Mouse (Mus musculus) olfactory bulb, adult 2 months (tissue): Measurements from ENCODE around the gene Gdf15. TPM values are rescaled to one million over a fixed set of nuclear protein-coding genes. Genes with fewer than 3 reads are reported as not detected.

Experiments
- H3K27ac ChIP-seq: fragments of 200-500 bp; 2 replicates; pipeline ENCODE4 v1.5.1; 2012; ENCODE audit warnings: low read depth, low read length; ENCODE audit not compliant: insufficient read depth
- H3K4me1 ChIP-seq: fragments of 200-500 bp; 2 replicates; pipeline ENCODE4 v1.6.1; 2012; ENCODE audit warnings: low read length; ENCODE audit not compliant: control insufficient read depth, insufficient read depth
- H3K4me3 ChIP-seq: fragments of 200-500 bp; 2 replicates; pipeline ENCODE4 v1.5.1; 2012; ENCODE audit warnings: mild to moderate bottlenecking, low read depth, low read length, moderate library complexity; ENCODE audit not compliant: insufficient read depth
- CTCF ChIP-seq: fragments of 200-500 bp; IDR thresholded peaks from 2 replicates; pipeline ENCODE4 v1.5.1; 2012; ENCODE audit warnings: low read depth, mild to moderate bottlenecking, low read length, moderate library complexity; ENCODE audit not compliant: insufficient read depth
- POLR2A ChIP-seq: fragments of 200-500 bp; IDR thresholded peaks from 2 replicates; pipeline ENCODE4 v1.6.1; 2012; ENCODE audit warnings: mild to moderate bottlenecking, low read depth, low read length, moderate library complexity; ENCODE audit not compliant: insufficient read depth
- WGBS: fragments of 180-500 bp; shearing (Covaris S2); methylation state at CpG from one replicate; pipeline ENCODE4 v1.1.7; 2018; 5-methylcytosine and 5-hydroxymethylcytosine counted together
- polyA plus RNA-seq: library from polyadenylated mRNA; stranded (reverse); fragments of >200 nt; gene quantifications from 2 replicates; pipeline ENCODE4 v1.2.4, GENCODE M21; 2012; ENCODE audit warnings: low replicate concordance; ENCODE audit not compliant: missing spikeins, insufficient read depth, insufficient read length

Gene Gdf15
- not detected in 2 replicates for polyA plus RNA-seq

- no peak for TF ChIP-seq CTCF
- TF ChIP-seq POLR2A, result no peak
- 92% methylated on average over 6 of the region's 6 CpGs for WGBS
- no peak within 1 kb of the TSS for H3K27ac ChIP-seq
- peaks cover 24% of the 10 kb centered on the region for H3K4me1 ChIP-seq
- no peak within 1 kb of the TSS for H3K4me3 ChIP-seq
Observed at GRCm38 (mm10) chr8:70632346-70632892, at the start of gene Gdf15. Gene Gdf15, minus strand, starts transcription at chr8:70632456.

DNA sequence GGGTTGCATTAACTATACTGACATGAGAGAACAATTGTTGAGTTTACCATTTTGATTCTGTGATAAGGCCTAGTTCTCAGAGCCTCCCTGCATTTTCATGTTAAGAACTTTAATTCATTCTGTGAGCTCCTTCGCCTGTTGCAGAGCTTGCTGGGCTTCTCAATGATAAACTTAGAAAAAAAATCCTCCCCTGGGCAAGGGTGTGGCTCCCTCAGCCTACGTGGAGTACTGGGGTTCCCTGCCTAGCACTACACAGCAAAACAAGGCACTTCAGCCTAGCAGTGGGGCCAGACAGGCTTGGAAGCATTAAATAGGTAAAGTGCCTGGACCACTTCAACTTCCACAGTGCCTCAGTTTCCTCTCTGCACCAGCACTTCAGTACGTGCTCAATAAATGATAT lies 49.2 kb upstream of the Gdf15 start:
- Histone ChIP-seq H3K4me1 (peaks cover 32% of the 10 kb centered on the region), H3K4me3 (no peak overlapping the region), H3K27ac (peak overlapping the region; percentile 77; the same call in 1 of the 2 replicates)
- WGBS, result 74% methylated on average over 3 of the region's 3 CpGs
- TF ChIP-seq POLR2A (no peak), CTCF (no peak)

- TF ChIP-seq POLR2A, result no peak
- no peak for TF ChIP-seq CTCF
- WGBS, result 93% methylated on average over 3 of the region's 3 CpGs
- peaks cover 27% of the 10 kb centered on the region for H3K4me1 ChIP-seq
- H3K27ac ChIP-seq, result no peak overlapping the region
- H3K4me3 ChIP-seq, result no peak overlapping the region
Observed at GRCm38 (mm10) chr8:70680039-70680438, 47.8 kb upstream of the Gdf15 start.

GRCm38 (mm10) chr8:70679404-70679803 lies 47.1 kb upstream of the Gdf15 start:
- Histone ChIP-seq H3K4me3 (no peak overlapping the region), H3K4me1 (peaks cover 28% of the 10 kb centered on the region), H3K27ac (no peak overlapping the region)
- no peak for TF ChIP-seq CTCF
- no peak for TF ChIP-seq POLR2A
- WGBS, result 91% methylated on average over 4 of the region's 4 CpGs

- H3K4me3 ChIP-seq, result no peak overlapping the region
- H3K4me1 ChIP-seq, result peaks cover 25% of the 10 kb centered on the region
- TF ChIP-seq CTCF (no peak), POLR2A (no peak)
- no peak overlapping the region for H3K27ac ChIP-seq
Observed at GRCm38 (mm10) chr8:70678679-70679078, 46.4 kb upstream of the Gdf15 start.

- WGBS, result 92% methylated on average over 15 of the region's 15 CpGs
- H3K27ac ChIP-seq, result no peak overlapping the region
- TF ChIP-seq CTCF, result no peak
- TF ChIP-seq POLR2A, result no peak
- peaks cover 22% of the 10 kb centered on the region for H3K4me1 ChIP-seq
- no peak overlapping the region for H3K4me3 ChIP-seq
Observed at GRCm38 (mm10) chr8:70677451-70678080, 45.3 kb upstream of the Gdf15 start.

DNA sequence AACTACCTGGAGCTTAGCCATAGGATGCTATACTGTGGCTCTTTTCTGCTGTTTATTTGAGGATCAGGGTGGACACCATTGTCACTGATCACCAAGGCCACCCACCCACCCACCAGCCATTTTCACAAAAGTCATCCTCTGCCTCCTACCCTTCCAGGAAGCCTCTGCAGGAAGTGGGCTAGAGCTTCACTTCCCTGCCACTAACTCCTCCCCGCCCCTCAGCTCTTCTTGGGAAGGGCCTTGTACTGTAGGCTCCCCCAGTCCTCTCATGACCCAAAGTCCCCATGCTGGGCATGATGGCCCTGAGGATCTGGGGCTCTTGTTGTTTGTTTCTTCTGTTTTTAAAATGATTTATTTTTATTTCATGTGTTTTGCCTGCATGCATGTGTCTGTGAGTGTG lies 43.1 kb upstream of the Gdf15 start:
- Histone ChIP-seq H3K27ac (no peak overlapping the region), H3K4me1 (peaks cover 17% of the 10 kb centered on the region), H3K4me3 (no peak overlapping the region)
- TF ChIP-seq CTCF (no peak), POLR2A (no peak)
- 92% methylated on average over 1 of the region's 1 CpGs for WGBS

DNA sequence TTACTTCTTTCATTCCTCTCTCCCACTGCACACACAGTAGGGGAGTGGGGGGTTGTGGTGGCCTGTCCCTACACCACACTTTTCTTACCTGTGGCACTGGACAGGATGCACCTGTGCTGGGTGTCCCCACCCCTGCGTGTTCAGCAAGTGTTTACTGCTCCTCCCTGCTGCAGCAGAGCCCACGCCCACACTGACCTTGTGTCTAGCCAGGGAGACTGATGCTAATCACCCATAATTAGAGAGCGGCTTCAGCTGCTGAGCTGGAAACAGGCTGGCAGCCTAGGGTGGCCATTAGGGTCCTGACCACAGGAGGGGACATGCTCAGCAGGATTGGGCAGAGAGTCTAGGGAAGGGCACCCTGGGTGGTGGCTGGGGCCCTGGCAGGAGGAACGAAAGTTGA lies 42.5 kb upstream of the Gdf15 start:
- Histone ChIP-seq H3K4me1 (peaks cover 17% of the 10 kb centered on the region), H3K27ac (no peak overlapping the region), H3K4me3 (no peak overlapping the region)
- WGBS, result 58% methylated on average over 4 of the region's 4 CpGs
- TF ChIP-seq CTCF (no peak), POLR2A (no peak)

GRCm38 (mm10) chr8:70674109-70674508 lies 41.9 kb upstream of the Gdf15 start:
- H3K4me1 ChIP-seq, result peaks cover 17% of the 10 kb centered on the region
- WGBS, result 90% methylated on average over 3 of the region's 3 CpGs
- H3K4me3 ChIP-seq, result no peak overlapping the region
- TF ChIP-seq CTCF (no peak), POLR2A (no peak)
- H3K27ac ChIP-seq, result peak overlapping the region; percentile 81
